Mouse (Mus musculus) Patski (cell line): ENCODE measurements at regions not wholly inside any gene's neighbourhood (a gene's known extent, or its start where the extent isn't known, plus 50 kb on each side); places are given as distances from the start of the nearest gene placed in this dataset.

Source experiments
- ATAC-seq: fragments of 100-300 bp; one replicate; pipeline ENCODE4 v1.8.0; 2021
- CTCF ChIA-PET: fragments of 350-600 bp; sonication (Branson Sonifier 250); formaldehyde crosslinking; loops from one replicate; lab custom pipeline; 2022; ENCODE audit warnings: inconsistent platforms; lab: Charles Lee
- POLR2A ChIA-PET: fragments of 350-600 bp; sonication (Branson Sonifier 250); formaldehyde crosslinking; loops from one replicate; lab custom pipeline; 2022; ENCODE audit warnings: antibody characterized with exemption, inconsistent platforms; lab: Charles Lee
- DNase-seq: peaks from one replicate; pipeline ENCODE4 v3.0.0-alpha.2; 2011; ENCODE audit warnings: low read depth, low spot score
- H3K27me3 ChIP-seq: fragments of 371-371 bp; one replicate; pipeline ENCODE4 v1.5.1; 2021
- CTCF ChIP-seq: fragments of 100-300 bp; IDR thresholded peaks from one replicate; pipeline ENCODE4 v1.5.1; 2021
- in situ Hi-C: fragments of 300-500 bp; cut with MboI; formaldehyde crosslinking; loops from 3 replicates; pipeline ENCODE4 v1.11.1; 2018; ENCODE audit warnings: low pct_unique_long_range_greater_than_20kb, mixed read lengths

DNA sequence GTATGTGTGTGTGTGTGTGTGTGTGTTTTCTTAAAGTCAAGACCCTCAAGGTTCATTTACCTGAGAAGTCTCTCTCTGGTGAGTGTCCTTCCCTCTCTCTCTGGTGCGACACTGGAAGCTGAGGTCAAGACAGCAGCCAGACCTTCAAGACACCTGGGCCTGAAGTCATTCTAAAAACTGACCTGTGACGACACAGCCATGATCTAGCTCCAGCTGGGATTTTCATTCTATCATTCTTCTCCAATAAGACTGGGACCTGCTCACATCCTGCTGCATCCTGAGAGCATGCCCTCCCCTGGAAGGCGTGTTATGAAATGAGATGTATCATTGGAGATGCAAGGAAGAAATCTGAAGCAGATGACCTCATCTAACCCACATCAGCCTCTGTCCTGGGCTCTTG lies 118.4 kb upstream of the Adamts9 start:
- DNase-seq (no peak), ATAC-seq (no peak)
- in situ Hi-C loops = no loop called here
- CTCF ChIA-PET = no interaction called here
- POLR2A ChIA-PET = no interaction called here
- TF ChIP-seq CTCF = no peak
- no peaks in the 10 kb centered on the region for H3K27me3 ChIP-seq

DNA sequence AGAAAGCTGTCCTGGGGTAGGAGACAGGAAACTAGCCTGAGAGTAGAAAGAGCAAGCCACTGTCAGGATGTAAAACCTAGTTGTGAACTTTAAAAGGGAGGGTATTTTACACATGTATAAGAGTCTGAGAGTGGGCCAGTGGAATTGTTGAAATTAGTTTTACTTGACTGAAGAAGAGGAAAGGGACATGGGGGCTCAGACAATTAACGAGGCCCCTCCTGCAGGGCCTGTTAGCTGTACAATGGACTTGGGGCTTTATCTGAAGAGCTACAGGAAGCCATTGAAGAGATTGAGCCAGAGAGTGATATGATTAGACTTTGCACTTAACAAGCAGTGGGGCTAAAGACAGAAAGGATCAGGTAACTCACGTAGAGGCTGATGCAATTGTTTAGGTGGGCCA lies 102.2 kb upstream of the Adamts9 start:
- CTCF ChIA-PET = interaction anchor here (1.2 to 1.3 kb wide), 2 partner anchors 9 to 10 kb away, joined by 3 to 4 read pairs; no protein-coding TSS in a partner anchor
- DNase-seq = no peak
- no peak for ATAC-seq
- TF ChIP-seq CTCF = no peak
- POLR2A ChIA-PET = no interaction called here
- in situ Hi-C loops = no loop called here
- no peaks in the 10 kb centered on the region for H3K27me3 ChIP-seq

DNA sequence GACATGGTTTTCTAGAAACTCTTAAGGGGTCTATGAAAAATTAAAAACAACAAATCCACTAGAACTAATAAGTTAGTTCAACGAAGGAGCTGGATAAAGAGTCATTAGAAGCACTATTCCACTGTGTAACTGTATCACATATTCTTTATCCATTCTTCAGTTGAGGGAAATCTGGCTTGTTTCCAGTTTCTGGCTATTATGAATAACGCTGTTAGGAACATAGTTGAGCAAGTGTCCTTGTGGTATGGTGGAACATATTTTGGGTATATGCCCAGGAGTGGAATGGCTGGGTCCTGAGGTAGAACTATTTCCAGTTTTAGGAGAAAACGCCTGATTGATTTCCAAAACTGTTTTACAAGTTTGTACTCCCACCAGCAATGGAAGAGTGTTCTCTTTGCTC lies 97.7 kb upstream of the Adamts9 start:
- DNase-seq (no peak), ATAC-seq (no peak)
- H3K27me3 ChIP-seq = no peaks in the 10 kb centered on the region
- POLR2A ChIA-PET = interaction anchor here (1.1 kb wide), 1 partner anchor 10 kb away, joined by 3 read pairs; no protein-coding TSS in a partner anchor
- TF ChIP-seq CTCF = no peak
- in situ Hi-C loops = no loop called here
- CTCF ChIA-PET = interaction anchor here (1.5 kb wide), 1 partner anchor 9 kb away, joined by 4 read pairs; no protein-coding TSS in a partner anchor

DNA sequence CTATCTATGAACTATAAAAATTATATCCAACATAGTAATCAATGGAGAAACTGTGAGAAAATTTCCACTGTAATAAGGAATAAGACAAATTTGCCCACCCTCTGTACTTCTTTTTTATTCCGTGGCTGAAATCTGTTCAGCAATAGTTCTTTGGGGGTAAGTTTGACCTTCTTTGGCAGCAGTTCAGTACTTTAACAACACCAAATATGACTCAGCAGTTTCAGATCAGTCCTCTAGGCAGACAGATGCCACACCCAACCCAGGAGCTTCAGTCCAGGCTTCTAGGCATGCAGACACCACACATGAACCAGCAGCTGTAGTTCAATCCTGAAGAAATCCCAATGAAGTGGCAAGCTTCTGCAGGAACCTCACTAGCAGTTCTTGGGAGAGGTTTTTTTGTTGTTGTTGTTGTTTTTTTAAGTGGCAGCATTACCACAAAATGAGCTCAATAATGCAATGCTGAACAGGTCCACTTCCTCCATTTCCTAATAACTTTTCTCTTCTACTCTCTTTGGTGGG lies 88.6 kb upstream of the Adamts9 start:
- ATAC-seq (no peak), DNase-seq (no peak)
- TF ChIP-seq CTCF = no peak
- ChIA-PET CTCF (no interaction called here), POLR2A (no interaction called here)
- no peaks in the 10 kb centered on the region for H3K27me3 ChIP-seq
- in situ Hi-C loops = no loop called here

DNA sequence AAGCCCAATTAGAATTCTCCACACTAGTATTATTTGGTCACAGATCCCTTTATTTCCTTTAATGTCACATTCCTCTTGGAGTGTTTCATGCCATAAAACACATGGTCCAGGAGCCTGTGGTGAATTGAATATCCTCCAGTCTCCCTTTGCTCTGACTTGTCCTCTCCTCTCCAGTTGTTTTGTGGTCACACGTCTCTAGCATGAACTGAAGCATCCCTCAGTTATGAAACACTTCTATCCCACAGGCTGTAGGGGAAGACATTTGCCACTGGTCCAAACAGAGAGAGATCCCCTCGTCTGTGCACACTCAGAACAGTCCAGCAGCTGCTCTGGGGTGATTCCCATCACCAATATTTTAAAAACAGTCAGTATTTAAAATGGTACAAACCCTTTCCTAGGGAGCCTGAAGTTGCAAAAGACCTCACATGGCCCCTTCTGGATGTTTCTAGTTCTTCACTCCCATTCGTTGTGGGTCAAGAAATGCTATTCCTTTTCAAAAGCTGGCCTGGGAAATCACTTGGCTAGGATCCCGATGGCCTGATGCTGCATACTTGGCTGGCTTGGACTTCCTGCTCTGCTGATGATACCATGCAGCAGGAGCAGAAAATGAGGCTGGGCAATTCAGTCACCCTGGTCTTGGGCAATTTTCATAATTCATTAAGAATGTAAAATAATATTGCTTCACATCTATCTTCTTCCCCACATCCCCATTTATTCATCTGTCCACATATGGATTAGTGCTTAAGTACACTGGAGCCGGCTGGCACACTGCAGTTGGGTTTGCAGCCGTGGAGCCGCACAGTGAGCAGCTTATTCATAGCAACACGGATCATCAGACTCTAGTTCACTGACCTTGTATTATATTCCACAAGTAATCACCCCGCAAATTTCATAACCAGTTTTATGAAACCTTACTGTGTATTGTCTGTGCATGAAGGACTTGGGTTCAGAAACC lies 83.1 kb upstream of the Adamts9 start:
- in situ Hi-C loops = no loop called here
- TF ChIP-seq CTCF = no peak
- CTCF ChIA-PET = interaction anchor here (1.1 kb wide), 1 partner anchor 9 kb away, joined by 3 read pairs; no protein-coding TSS in a partner anchor
- no peak for DNase-seq
- POLR2A ChIA-PET = interaction anchor here (0.6 kb wide), 1 partner anchor 17 kb away, joined by 3 read pairs; no protein-coding TSS in a partner anchor
- no peak for ATAC-seq
- H3K27me3 ChIP-seq = no peaks in the 10 kb centered on the region

DNA sequence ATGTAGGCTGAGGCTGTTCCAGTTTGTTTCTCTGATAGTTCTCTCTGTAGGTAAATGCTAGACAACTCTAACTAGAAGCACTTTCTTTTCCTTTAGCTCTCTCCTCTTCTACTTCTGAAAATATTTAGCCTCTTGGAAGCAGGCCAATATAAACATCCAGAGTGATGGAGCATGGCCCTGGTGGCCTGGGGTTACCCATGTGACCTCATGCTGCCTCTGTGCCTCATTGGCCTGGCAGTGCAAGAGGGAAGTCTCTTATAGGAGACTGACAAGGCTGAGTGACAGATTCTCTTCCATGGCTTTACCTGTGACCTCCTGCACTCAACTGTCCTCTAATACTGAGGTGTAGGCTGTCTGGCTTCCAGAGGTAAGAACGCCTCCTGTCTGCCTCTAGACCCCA lies 71.2 kb upstream of the Adamts9 start:
- DNase-seq = no peak
- H3K27me3 ChIP-seq = no peaks in the 10 kb centered on the region
- TF ChIP-seq CTCF = no peak
- ChIA-PET POLR2A (no interaction called here), CTCF (interaction anchor here (1.0 kb wide), 1 partner anchor 156 kb away, joined by 3 read pairs; no protein-coding TSS in a partner anchor)
- no peak for ATAC-seq
- in situ Hi-C loops = no loop called here

DNA sequence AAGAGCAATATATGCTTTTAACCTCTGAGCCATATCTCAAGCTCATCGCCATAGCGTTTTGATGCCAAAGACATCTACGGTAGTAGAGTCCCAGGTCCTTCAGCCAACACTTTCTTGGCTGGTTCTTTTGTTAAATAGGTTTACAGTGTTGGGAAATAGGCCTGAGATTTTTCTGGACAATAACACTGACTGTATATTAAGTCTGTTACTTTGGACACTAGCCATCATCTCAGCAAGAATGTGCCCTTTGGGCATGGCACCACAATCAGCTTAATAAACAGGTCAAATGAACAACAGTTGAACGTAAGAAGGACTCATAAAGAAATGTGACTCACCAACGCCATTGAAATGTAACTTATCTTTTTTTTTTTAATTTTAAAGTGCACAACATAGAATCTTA lies 68.6 kb upstream of the Adamts9 start:
- no peak for TF ChIP-seq CTCF
- ChIA-PET CTCF (no interaction called here), POLR2A (no interaction called here)
- peak; percentile 62 for DNase-seq
- in situ Hi-C loops = no loop called here
- H3K27me3 ChIP-seq = no peaks in the 10 kb centered on the region
- no peak for ATAC-seq

DNA sequence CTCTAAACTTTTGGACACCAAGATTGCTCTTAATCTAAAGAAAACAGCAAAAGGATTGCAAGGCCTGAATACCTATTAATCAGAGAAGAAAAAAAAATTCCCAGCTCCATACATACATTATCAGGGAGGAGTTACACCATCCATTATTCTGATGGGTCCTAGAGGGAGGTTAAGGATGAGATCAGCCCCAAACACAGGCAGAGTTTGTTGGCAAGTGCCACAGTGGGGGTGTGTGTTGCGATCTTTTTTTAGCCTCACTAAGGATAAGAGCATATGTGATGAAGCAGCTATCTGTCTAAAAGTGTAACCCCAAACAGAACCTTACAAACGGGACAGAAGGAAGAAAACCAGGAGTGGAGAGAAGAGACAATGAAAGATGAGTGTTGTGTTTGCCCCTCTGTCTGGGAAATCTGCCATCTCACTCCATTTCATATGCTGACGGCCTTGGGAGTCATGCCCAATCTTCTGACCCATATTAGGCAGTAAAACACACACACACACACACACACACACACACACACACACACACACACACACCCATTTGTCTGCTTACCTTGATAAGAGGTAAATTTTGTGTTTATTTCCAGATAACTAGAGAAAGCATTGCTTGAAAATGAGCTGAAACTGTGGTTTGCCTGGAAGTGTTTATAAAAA lies 61.4 kb upstream of the Adamts9 start:
- ChIA-PET POLR2A (no interaction called here), CTCF (interaction anchor here (1.5 kb wide), 1 partner anchor 164 kb away, joined by 4 read pairs; no protein-coding TSS in a partner anchor)
- TF ChIP-seq CTCF = no peak
- in situ Hi-C loops = no loop called here
- H3K27me3 ChIP-seq = no peaks in the 10 kb centered on the region
- ATAC-seq = no peak
- no peak for DNase-seq

DNA sequence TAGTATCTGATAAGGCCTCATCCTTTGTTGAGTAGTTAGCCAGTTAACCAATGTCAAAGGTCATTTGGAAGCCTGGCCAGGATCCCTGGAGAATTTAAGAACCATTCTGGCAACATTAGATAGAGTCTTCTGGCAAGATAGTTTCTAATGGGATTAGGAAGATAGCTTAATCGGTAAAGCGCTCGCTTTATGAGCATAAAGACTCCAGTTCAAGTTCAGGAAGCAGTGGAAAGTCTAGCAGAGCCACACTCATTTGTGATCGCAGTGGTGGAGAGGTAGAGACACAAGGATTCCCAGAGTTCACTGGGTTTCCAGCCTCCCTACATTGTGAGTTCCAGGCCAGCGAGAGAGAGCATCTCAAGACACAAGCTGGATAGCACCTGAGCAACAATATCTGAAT lies 60.5 kb upstream of the Adamts9 start:
- no peaks in the 10 kb centered on the region for H3K27me3 ChIP-seq
- no peak for ATAC-seq
- DNase-seq = no peak
- ChIA-PET POLR2A (interaction anchor here (1.0 kb wide), 1 partner anchor 15 kb away, joined by 4 read pairs; no protein-coding TSS in a partner anchor), CTCF (interaction anchor here (0.9 to 1.5 kb wide), 2 partner anchors 22 to 165 kb away, joined by 3 to 4 read pairs; no protein-coding TSS in a partner anchor)
- TF ChIP-seq CTCF = no peak
- in situ Hi-C loops = no loop called here

DNA sequence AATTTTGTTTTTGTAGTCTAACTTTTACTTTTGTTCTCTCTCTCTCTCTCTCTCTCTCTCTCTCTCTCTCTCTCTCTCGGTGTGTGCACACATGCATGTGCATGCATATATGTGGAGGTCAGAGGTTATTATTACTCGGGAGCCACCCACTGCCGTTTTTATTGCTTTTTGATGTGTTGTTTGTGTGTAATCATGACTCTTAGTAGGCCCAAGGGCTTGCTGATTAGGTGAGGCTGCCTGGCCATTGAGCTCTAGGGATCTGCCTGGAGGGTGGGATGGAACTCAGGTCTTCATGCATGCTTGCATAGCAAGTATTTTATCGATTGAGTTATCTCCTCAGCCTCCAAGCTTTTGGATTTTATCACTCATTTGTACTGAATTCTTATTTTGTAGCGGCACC lies 50.4 kb upstream of the Adamts9 start:
- in situ Hi-C loops = no loop called here
- no peak for DNase-seq
- ChIA-PET CTCF (no interaction called here), POLR2A (no interaction called here)
- no peak for TF ChIP-seq CTCF
- H3K27me3 ChIP-seq = no peaks in the 10 kb centered on the region
- no peak for ATAC-seq
